Comparison of ENCODE assay signal across 37 mouse cellular contexts in genomic region chr2:28914121-28914520, GRCm38 (mm10). TPM values are rescaled to one million over a fixed set of nuclear protein-coding genes. Genes with fewer than 3 reads are reported as not detected.
A peak's percentile ranks its signal among the peaks of the same experiment; 100 is the strongest.
DNase-seq lines count a peak whose midpoint lies in the region; ATAC-seq lines count a peak whose summit lies in the region.
"Had no signal": no experiment of that assay in that cellular context is flagged by ENCODE, and none has a peak within 500 bp of the region (broad histone marks: within the 10 kb centered on the region; RNA-seq: fewer than 3 reads in every experiment).

No protein-coding gene starts in this region.

- peak overlapping the region; percentile 43 for H3K4me3 ChIP-seq in hindbrain, embryonic 10.5 days
- H3K4me3 ChIP-seq in hindbrain, embryonic 14.5 days (replicated peaks; ENCODE audit: low read length) = peak overlapping the region; percentile 29
- H3K4me3 ChIP-seq in midbrain, embryonic 11.5 days (ENCODE audit: low read depth, low read length) = peak overlapping the region; percentile 31
- H3K4me3 ChIP-seq in midbrain, embryonic 16.5 days (ENCODE audit: low read depth, low read length) = peak overlapping the region; percentile 41
- H3K4me3 ChIP-seq: embryonic facial prominence, embryonic 13.5 days; forebrain, embryonic 10.5 days; gastrocnemius, adult 2 months; heart, adult 2 months; heart, embryonic 12.5 days; kidney, embryonic 15.5 days; layer of hippocampus, adult 2 months; liver, embryonic 12.5 days; megakaryocyte, embryonic 14.5 days; stomach, embryonic 15.5 days had no signal

- no peak overlapping the region for H3K4me2 ChIP-seq in hindbrain, embryonic 14.5 days (replicated peaks)
- no peak overlapping the region; the same call in 1 of the 2 replicates for H3K4me2 ChIP-seq in midbrain, embryonic 11.5 days
- H3K4me2 ChIP-seq in midbrain, embryonic 16.5 days (ENCODE audit: low read length) = 0 out of 2 replicates have a peak overlapping the region, but pooled peaks have one; percentile 49
- H3K4me2 ChIP-seq: embryonic facial prominence, embryonic 13.5 days; heart, embryonic 12.5 days; kidney, embryonic 15.5 days; liver, embryonic 12.5 days; stomach, embryonic 15.5 days had no signal

- ATAC-seq in hindbrain, embryonic 14.5 days (ENCODE audit: low FRiP score) = no peak
- ATAC-seq in midbrain, embryonic 11.5 days (ENCODE audit: low FRiP score) = no peak
- no peak for ATAC-seq in midbrain, embryonic 16.5 days
- ATAC-seq: forebrain, embryonic 16.5 days; liver, embryonic 12.5 days; liver, postnatal 0 days had no signal

- no peak overlapping the region for H3K27ac ChIP-seq in hindbrain, embryonic 10.5 days
- no peak overlapping the region; the same call in 1 of the 2 replicates for H3K27ac ChIP-seq in hindbrain, embryonic 14.5 days
- no peak overlapping the region for H3K27ac ChIP-seq in midbrain, embryonic 11.5 days (ENCODE audit: low read depth, low read length)
- H3K27ac ChIP-seq in midbrain, embryonic 16.5 days (ENCODE audit: low read length) = peak overlapping the region; percentile 82
- H3K27ac ChIP-seq: embryonic facial prominence, embryonic 13.5 days; forebrain, embryonic 10.5 days; gastrocnemius, adult 2 months; heart, adult 2 months; kidney, embryonic 15.5 days; layer of hippocampus, adult 2 months; liver, embryonic 12.5 days; stomach, embryonic 15.5 days had no signal

- H3K4me1 ChIP-seq in hindbrain, embryonic 10.5 days (replicated peaks) = peaks cover 35% of the 10 kb centered on the region
- peaks cover 10% of the 10 kb centered on the region; the same call in 1 of the 2 replicates for H3K4me1 ChIP-seq in hindbrain, embryonic 14.5 days (replicated peaks; ENCODE audit: control insufficient read depth, insufficient read depth, low read length)
- peaks cover 22% of the 10 kb centered on the region for H3K4me1 ChIP-seq in midbrain, embryonic 11.5 days (ENCODE audit: control insufficient read depth, insufficient read depth, low read length)
- H3K4me1 ChIP-seq in midbrain, embryonic 16.5 days (ENCODE audit: control insufficient read depth, insufficient read depth, low read length) = peaks cover 11% of the 10 kb centered on the region; the same call in 1 of the 2 replicates

- DNase-seq in hindbrain, embryonic 10.5 days (ENCODE audit: low spot score) = peak; percentile 11
- no peak for DNase-seq in hindbrain, embryonic 14.5 days (ENCODE audit: low spot score)
- peak; percentile 90 for DNase-seq in midbrain, embryonic 11.5 days (ENCODE audit: low spot score, missing footprints)
- DNase-seq in kidney, postnatal 4 days = no peak
- no peak for DNase-seq in layer of hippocampus, postnatal 10 days (ENCODE audit: low spot score in 2 of 2)
- DNase-seq in urinary bladder, adult 18-20 months (ENCODE audit: low spot score in 2 of 2) = no peak
- DNase-seq in adrenal gland, adult 8-10 months = no peak
- DNase-seq: adrenal gland, postnatal 10 days; cerebellum, adult 2 months; cerebellum, postnatal 25 days; gastrocnemius, adult 2 months; gastrocnemius, postnatal 36 days; heart, adult 2 months; heart, postnatal 4 days; kidney, adult 18-20 months; kidney, postnatal 25 days; left cerebral cortex, postnatal 4 days; liver, postnatal 0 days; lung, postnatal 4 days; retina, postnatal 1 day; right cerebral cortex, postnatal 14 days; thymus, postnatal 14 days had no signal

- peaks cover 100% of the 10 kb centered on the region for H3K27me3 ChIP-seq in hindbrain, embryonic 10.5 days (ENCODE audit: insufficient read depth, poor library complexity, severe bottlenecking)
- H3K27me3 ChIP-seq in hindbrain, embryonic 14.5 days (ENCODE audit: control insufficient read depth, insufficient read depth, low read length) = peaks cover 95% of the 10 kb centered on the region
- H3K27me3 ChIP-seq in midbrain, embryonic 11.5 days (ENCODE audit: control insufficient read depth, insufficient read depth, low read length) = peaks cover 100% of the 10 kb centered on the region
- peaks cover 50% of the 10 kb centered on the region for H3K27me3 ChIP-seq in midbrain, embryonic 16.5 days (ENCODE audit: control insufficient read depth, insufficient read depth, low read depth, low read length)

- 2% methylated on average over 2 of the region's 2 CpGs for WGBS in hindbrain, embryonic 10.5 days
- 0% methylated on average over 2 of the region's 2 CpGs for WGBS in hindbrain, embryonic 14.5 days
- WGBS in midbrain, embryonic 11.5 days = 3% methylated on average over 2 of the region's 2 CpGs
- WGBS in midbrain, embryonic 16.5 days = 8% methylated on average over 2 of the region's 2 CpGs

- H3K36me3 ChIP-seq in hindbrain, embryonic 10.5 days = no peaks in the 10 kb centered on the region
- no peaks in the 10 kb centered on the region for H3K36me3 ChIP-seq in hindbrain, embryonic 14.5 days (replicated peaks; ENCODE audit: control insufficient read depth, insufficient read depth)
- H3K36me3 ChIP-seq in midbrain, embryonic 11.5 days (ENCODE audit: control insufficient read depth, insufficient read depth, low read length) = no peaks in the 10 kb centered on the region
- no peaks in the 10 kb centered on the region for H3K36me3 ChIP-seq in midbrain, embryonic 16.5 days (ENCODE audit: control insufficient read depth, insufficient read depth, low read length)
- H3K36me3 ChIP-seq: embryonic facial prominence, embryonic 13.5 days; forebrain, embryonic 10.5 days; heart, embryonic 12.5 days; kidney, embryonic 15.5 days; liver, embryonic 12.5 days; stomach, embryonic 15.5 days had no signal

- peak overlapping the region; percentile 42 for H3K9ac ChIP-seq in hindbrain, embryonic 14.5 days
- peak overlapping the region; percentile 32; the same call in 1 of the 2 replicates for H3K9ac ChIP-seq in midbrain, embryonic 11.5 days (ENCODE audit: low read length)
- H3K9ac ChIP-seq in midbrain, embryonic 16.5 days (ENCODE audit: low read depth, low read length) = peak overlapping the region; percentile 66
- H3K9ac ChIP-seq: embryonic facial prominence, embryonic 13.5 days; heart, embryonic 12.5 days; kidney, embryonic 15.5 days; liver, embryonic 12.5 days; liver, postnatal 0 days; stomach, embryonic 15.5 days had no signal

- H3K9me3 ChIP-seq in hindbrain, embryonic 10.5 days = no peaks in the 10 kb centered on the region
- H3K9me3 ChIP-seq in hindbrain, embryonic 14.5 days (ENCODE audit: control insufficient read depth, low read length) = no peaks in the 10 kb centered on the region
- no peaks in the 10 kb centered on the region for H3K9me3 ChIP-seq in midbrain, embryonic 11.5 days (ENCODE audit: control insufficient read depth, low read length)
- H3K9me3 ChIP-seq in midbrain, embryonic 16.5 days (replicated peaks; ENCODE audit: control insufficient read depth, low read length, poor library complexity, severe bottlenecking) = no peaks in the 10 kb centered on the region
- H3K9me3 ChIP-seq: embryonic facial prominence, embryonic 13.5 days; forebrain, embryonic 10.5 days; heart, embryonic 12.5 days; kidney, embryonic 15.5 days; liver, embryonic 12.5 days; megakaryocyte, embryonic 14.5 days; stomach, embryonic 15.5 days had no signal

RNA-seq across cellular contexts. Expression of gene Barhl1, which starts 2.3 kb away (rescaled TPM):
- polyA plus RNA-seq in hindbrain, embryonic 10.5 days (2016; fragmentation: Nextera tagmentation; extraction: Ambion mirVana) = 10.8 and 18.4 TPM in 2 replicates
- polyA plus RNA-seq in hindbrain, embryonic 14.5 days (2014; fragmentation: Nextera tagmentation; extraction: Ambion mirVana) = 25.9 and 28.7 TPM in 2 replicates
- 12.2 and 12.7 TPM in 2 replicates for polyA plus RNA-seq in midbrain, embryonic 11.5 days (2014; fragmentation: Nextera tagmentation; extraction: Ambion mirVana)
- 28.9 and 35.2 TPM in 2 replicates for polyA plus RNA-seq in midbrain, embryonic 16.5 days (2015; fragmentation: Nextera tagmentation; extraction: Ambion mirVana)
- total RNA-seq in layer of hippocampus, postnatal 10 days (2021) = under 1 TPM; 0.20 to 0.23 TPM
- not detected for total RNA-seq in adrenal gland, adult 8-10 months (2022)
- total RNA-seq: gastrocnemius, adult 2 months; gastrocnemius, postnatal 36 days; heart, adult 2 months; heart, postnatal 4 days; layer of hippocampus, adult 2 months; layer of hippocampus, postnatal 25 days had no signal
- polyA plus RNA-seq: embryonic facial prominence, embryonic 13.5 days; heart, adult 2 months; heart, embryonic 12.5 days; heart, postnatal 0 days; intestine, embryonic 14.5 days; kidney, embryonic 15.5 days; liver, embryonic 12.5 days; liver, postnatal 0 days; lung, embryonic 16.5 days; small intestine, adult 2 months had no signal

Comparison
In these comparisons a context has a peak if more than half of its experiments do, and no peak if none do; other contexts are left out.
1. DNase-seq: peak in hindbrain, embryonic 10.5 days (single experiment) and midbrain, embryonic 11.5 days (single experiment); none in hindbrain, embryonic 14.5 days (single experiment), kidney, postnatal 4 days (0 of 2), layer of hippocampus, postnatal 10 days (0 of 2), urinary bladder, adult 18-20 months (0 of 2) and adrenal gland, adult 8-10 months (single experiment).
2. Peak in every context shown above with its lines, with median percentiles within 50 percentile points of each other: H3K4me3 ChIP-seq and H3K9ac ChIP-seq.